Mouse (Mus musculus) kidney, postnatal 0 days (tissue): ENCODE measurements around the gene Olfr666. TPM values are rescaled to one million over a fixed set of nuclear protein-coding genes. Genes with fewer than 3 reads are reported as not detected.
"Not testable (repeated sequence)": the region's sequence is repeated elsewhere in the genome, so short reads cannot be mapped to it uniquely, and the experiment has no call there.

ENCODE experiments used
- ATAC-seq: fragments of 200-750 bp; cut with Nextera tagmentation; replicated peaks from 2 replicates; pipeline ENCODE4 v1.8.0; 2017; ENCODE audit warnings: low read depth, moderate number of reproducible peaks, moderate TSS enrichment, moderate library complexity; ENCODE audit not compliant: low FRiP score
- DNase-seq: peaks from one replicate; pipeline ENCODE4 v3.0.0-alpha.2; 2016; ENCODE audit warnings: low spot score
- H3K27ac ChIP-seq: fragments of 300-500 bp; sonication (generic); 2 replicates; pipeline ENCODE4 v1.5.1; 2014; ENCODE audit warnings: mild to moderate bottlenecking
- H3K27me3 ChIP-seq: fragments of 300-500 bp; sonication (generic); 2 replicates; pipeline ENCODE4 v1.6.1; 2014; ENCODE audit warnings: low read length, mixed read lengths; ENCODE audit not compliant: insufficient read depth
- H3K36me3 ChIP-seq: fragments of 300-500 bp; sonication (generic); 2 replicates; pipeline ENCODE4 v1.6.1; 2014; ENCODE audit warnings: low read length, mixed read lengths; ENCODE audit not compliant: insufficient read depth
- H3K4me1 ChIP-seq: fragments of 300-500 bp; sonication (generic); replicated peaks from 2 replicates; pipeline ENCODE4 v1.6.1; 2014; ENCODE audit warnings: antibody characterized with exemption, low read length, mixed read lengths; ENCODE audit not compliant: insufficient read depth
- H3K4me2 ChIP-seq: fragments of 300-500 bp; sonication (generic); 2 replicates; pipeline ENCODE4 v1.6.1; 2014; ENCODE audit warnings: mild to moderate bottlenecking, low read length, moderate library complexity, mixed read lengths
- H3K4me3 ChIP-seq: fragments of 300-500 bp; sonication (generic); replicated peaks from 2 replicates; pipeline ENCODE4 v1.5.1; 2014; ENCODE audit warnings: low read depth, low read length
- H3K9ac ChIP-seq: fragments of 300-500 bp; sonication (generic); 2 replicates; pipeline ENCODE4 v1.6.1; 2014; ENCODE audit warnings: low read depth, low read length
- H3K9me3 ChIP-seq: fragments of 300-500 bp; sonication (generic); replicated peaks from 2 replicates; pipeline ENCODE4 v1.6.1; 2016; ENCODE audit warnings: low read length, inconsistent platforms, mixed read lengths
- CTCF ChIP-seq: IDR thresholded peaks from 2 replicates; pipeline ENCODE4 v1.5.1; 2016; ENCODE audit warnings: antibody characterized with exemption, low read depth, mild to moderate bottlenecking, moderate library complexity
- WGBS: fragments of 180-500 bp; shearing (Covaris S2); extraction: QIAGEN DNeasy Blood & Tissue Kit; methylation state at CpG from one replicate; pipeline ENCODE4 v1.1.7; 2014; 5-methylcytosine and 5-hydroxymethylcytosine counted together
- polyA plus RNA-seq: library from polyadenylated mRNA; unstranded; fragments of >200 nt; fragmentation: Nextera tagmentation; extraction: Ambion mirVana; gene quantifications from 2 replicates; pipeline ENCODE4 v1.2.1, GENCODE M21; 2015

Olfr666 gene
- polyA plus RNA-seq, 1 experiment from 2014 or later: not detected

DNA sequence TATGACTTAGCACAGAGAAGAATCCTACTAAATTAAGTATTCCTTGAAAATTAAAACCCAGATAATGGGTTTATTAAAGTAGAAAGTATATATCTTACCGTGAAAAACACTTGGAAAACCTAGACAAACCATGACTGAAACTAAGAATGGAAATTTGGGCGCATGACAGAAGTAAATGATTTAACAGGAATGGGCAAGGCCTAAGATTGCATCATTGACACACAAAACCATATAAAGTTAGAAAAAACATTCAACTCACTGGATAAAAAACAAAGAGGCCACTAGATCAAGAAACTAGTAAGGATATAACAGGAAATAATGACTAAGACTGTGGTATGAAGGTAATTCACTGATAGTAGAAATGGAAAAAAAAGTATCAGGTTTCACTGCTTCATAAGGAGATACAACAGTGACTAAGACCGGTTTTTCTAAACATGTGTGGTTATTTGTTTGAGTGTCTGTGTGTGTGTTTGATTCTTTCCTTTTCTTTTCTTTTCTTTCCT is 40.5 kb downstream of the Olfr666 start:
- Histone ChIP-seq H3K27ac (no peak overlapping the region), H3K36me3 (no peaks in the 10 kb centered on the region), H3K4me3 (no peak overlapping the region), H3K9ac (no peak overlapping the region), H3K4me2 (no peak overlapping the region), H3K27me3 (no peaks in the 10 kb centered on the region), H3K9me3 (no peaks in the 10 kb centered on the region), H3K4me1 (no peaks in the 10 kb centered on the region)
- WGBS: 74% methylated on average over 3 of the region's 3 CpGs
- DNase-seq: no peak
- no peak for TF ChIP-seq CTCF
- no peak for ATAC-seq

DNA sequence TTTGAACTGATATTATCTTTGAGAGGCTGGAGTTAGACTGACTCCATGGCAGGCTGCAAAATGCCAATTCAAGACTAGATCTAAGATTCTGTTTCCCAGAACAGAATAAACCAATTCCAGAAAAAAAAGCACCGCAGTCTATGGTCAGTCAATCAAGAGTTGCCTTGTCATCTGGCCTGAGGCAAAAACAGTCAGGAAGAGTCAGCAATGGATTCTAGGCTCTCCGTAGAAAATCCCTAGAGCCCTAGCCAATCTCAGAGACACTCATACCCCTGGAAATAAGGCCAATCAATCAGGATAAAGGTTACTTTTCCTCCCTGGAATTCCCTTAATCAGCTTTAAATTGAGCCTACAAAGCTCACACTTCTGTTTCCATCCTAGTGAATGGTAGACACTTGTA is 44.2 kb downstream of the Olfr666 start:
- not testable (repeated sequence) for H3K27me3 ChIP-seq, H3K27ac ChIP-seq, H3K9ac ChIP-seq, H3K9me3 ChIP-seq, H3K4me2 ChIP-seq, H3K4me1 ChIP-seq, DNase-seq, H3K36me3 ChIP-seq, H3K4me3 ChIP-seq, ATAC-seq
- WGBS: 82% methylated on average over 2 of the region's 2 CpGs

GRCm38 (mm10) chr7:104843731-104844287 is 51.9 kb downstream of the Olfr666 start:
- no peak overlapping the region for H3K4me3 ChIP-seq
- no peaks in the 10 kb centered on the region for H3K36me3 ChIP-seq
- no peak overlapping the region for H3K4me2 ChIP-seq
- no peak for ATAC-seq
- H3K9me3 ChIP-seq: no peaks in the 10 kb centered on the region
- no peaks in the 10 kb centered on the region for H3K4me1 ChIP-seq
- DNase-seq: no peak
- 79% methylated on average over 1 of the region's 1 CpGs for WGBS
- TF ChIP-seq CTCF: no peak
- H3K27me3 ChIP-seq: no peaks in the 10 kb centered on the region
- H3K9ac ChIP-seq: no peak overlapping the region
- H3K27ac ChIP-seq: no peak overlapping the region

GRCm38 (mm10) chr7:104842503-104842902 is 53.2 kb downstream of the Olfr666 start, which contains the start of gene Usp17lb:
Gene Usp17lb, minus strand, starts transcription at chr7:104842603.
- H3K4me1 ChIP-seq: no peaks in the 10 kb centered on the region
- no peaks in the 10 kb centered on the region for H3K27me3 ChIP-seq
- H3K4me3 ChIP-seq: no peak within 1 kb of the TSS
- H3K9me3 ChIP-seq: no peaks in the 10 kb centered on the region
- H3K9ac ChIP-seq: no peak within 1 kb of the TSS
- no peak for ATAC-seq
- no peak within 1 kb of the TSS for H3K4me2 ChIP-seq
- no peak for DNase-seq
- H3K27ac ChIP-seq: no peak within 1 kb of the TSS
- WGBS: 69% methylated on average over 1 of the region's 1 CpGs
- no peaks in the 10 kb centered on the region for H3K36me3 ChIP-seq
- no peak for TF ChIP-seq CTCF

Other genes starting within 250 kb of the Olfr666 start
- 0.04 TPM in 1 of 2 replicates, not detected in the other for gene Olfr658, start 248.6 kb downstream of the Olfr666 start, polyA plus RNA-seq
- gene Olfr659, start 229.2 kb downstream of the Olfr666 start, polyA plus RNA-seq: not detected in 2 replicates
- gene Olfr661, start 209.5 kb downstream of the Olfr666 start, polyA plus RNA-seq: not detected in 2 replicates
- not detected in 2 replicates for gene Usp17le, start 118.5 kb downstream of the Olfr666 start, polyA plus RNA-seq
- gene Usp17lb, start 53.3 kb downstream of the Olfr666 start, polyA plus RNA-seq: not detected in 2 replicates
- not detected in 2 replicates for gene Usp17la, start 38.9 kb downstream of the Olfr666 start, polyA plus RNA-seq
- not detected in 2 replicates for gene Olfr665, start 17.9 kb downstream of the Olfr666 start, polyA plus RNA-seq
- not detected in 2 replicates for gene Olfr667, start 25.5 kb upstream of the Olfr666 start, polyA plus RNA-seq
- not detected in 2 replicates for gene Olfr668, start 32.1 kb upstream of the Olfr666 start, polyA plus RNA-seq
- not detected in 2 replicates for gene Olfr669, start 38.3 kb upstream of the Olfr666 start, polyA plus RNA-seq
- gene Olfr670, start 66.7 kb upstream of the Olfr666 start, polyA plus RNA-seq: not detected in 2 replicates
- not detected in 2 replicates for gene Olfr671, start 83.2 kb upstream of the Olfr666 start, polyA plus RNA-seq
- gene Olfr672, start 106.1 kb upstream of the Olfr666 start, polyA plus RNA-seq: not detected in 2 replicates
- not detected in 2 replicates for gene Olfr675, start 132.5 kb upstream of the Olfr666 start, polyA plus RNA-seq
- gene Olfr676, start 136.7 kb upstream of the Olfr666 start, polyA plus RNA-seq: not detected in 2 replicates
- gene Olfr677, start 155.4 kb upstream of the Olfr666 start, polyA plus RNA-seq: not detected in 2 replicates
- not detected in 2 replicates for gene Olfr678, start 168.5 kb upstream of the Olfr666 start, polyA plus RNA-seq
- gene Olfr679, start 185.3 kb upstream of the Olfr666 start, polyA plus RNA-seq: not detected in 2 replicates
- not detected in 2 replicates for gene Olfr680-ps1, start 196.9 kb upstream of the Olfr666 start, polyA plus RNA-seq
- gene Olfr681, start 220.9 kb upstream of the Olfr666 start, polyA plus RNA-seq: not detected in 2 replicates